In genomic region chr7:12835193-12835671, GRCm38 (mm10) we compare ENCODE assay signal across 8 mouse cellular contexts. TPM values are rescaled to one million over a fixed set of nuclear protein-coding genes. Genes with fewer than 3 reads are reported as not detected.
A peak's percentile ranks its signal among the peaks of the same experiment; 100 is the strongest.
DNase-seq lines count a peak whose midpoint lies in the region; ATAC-seq lines count a peak whose summit lies in the region.

No protein-coding gene starts in this region.

- intact Hi-C loops in heart, postnatal 25 days (cut with DNase I) = loop anchor here (2.0 to 5.0 kb wide), 2 partner anchors 16 to 47 kb away; partner anchors contain the start of genes Zfp128 and Zfp329

- H3K27ac ChIP-seq in heart, embryonic 12.5 days (ENCODE audit: poor library complexity, severe bottlenecking) = peak overlapping the region; percentile 64
- H3K27ac ChIP-seq in hindbrain, embryonic 15.5 days (replicated peaks) = peak overlapping the region; percentile 65
- peak overlapping the region; percentile 8 for H3K27ac ChIP-seq in liver, embryonic 11.5 days (ENCODE audit: low read depth, low read length)

- no peaks in the 10 kb centered on the region for H3K4me1 ChIP-seq in heart, embryonic 12.5 days (replicated peaks)
- H3K4me1 ChIP-seq in hindbrain, embryonic 15.5 days (replicated peaks) = peaks cover 6% of the 10 kb centered on the region; the same call in 1 of the 2 replicates
- H3K4me1 ChIP-seq in liver, embryonic 11.5 days (replicated peaks; ENCODE audit: control insufficient read depth, insufficient read depth, low read length) = no peaks in the 10 kb centered on the region

- peak overlapping the region; percentile 68 for H3K4me3 ChIP-seq in heart, embryonic 12.5 days
- H3K4me3 ChIP-seq in hindbrain, embryonic 15.5 days = peak overlapping the region; percentile 49
- H3K4me3 ChIP-seq in liver, embryonic 11.5 days (ENCODE audit: low read depth, low read length) = peak overlapping the region; percentile 76

- 40% methylated on average over 13 of the region's 13 CpGs for WGBS in heart, embryonic 12.5 days
- WGBS in hindbrain, embryonic 15.5 days = 38% methylated on average over 13 of the region's 13 CpGs
- 36% methylated on average over 13 of the region's 13 CpGs for WGBS in liver, embryonic 11.5 days

- peak overlapping the region; percentile 73 for H3K9ac ChIP-seq in heart, embryonic 12.5 days
- H3K9ac ChIP-seq in hindbrain, embryonic 15.5 days = peak overlapping the region; percentile 40
- H3K9ac ChIP-seq in liver, embryonic 11.5 days (ENCODE audit: low read depth, low read length) = peak overlapping the region; percentile 73

- H3K27me3 ChIP-seq in heart, embryonic 12.5 days (replicated peaks) = no peaks in the 10 kb centered on the region
- H3K27me3 ChIP-seq in hindbrain, embryonic 15.5 days = no peaks in the 10 kb centered on the region
- H3K27me3 ChIP-seq in liver, embryonic 11.5 days (replicated peaks; ENCODE audit: control insufficient read depth, insufficient read depth, low read length) = no peaks in the 10 kb centered on the region

- peak overlapping the region; percentile 65 for H3K4me2 ChIP-seq in heart, embryonic 12.5 days
- peak overlapping the region; percentile 59 for H3K4me2 ChIP-seq in hindbrain, embryonic 15.5 days
- peak overlapping the region; percentile 79 for H3K4me2 ChIP-seq in liver, embryonic 11.5 days

- ATAC-seq in heart, embryonic 12.5 days (ENCODE audit: insufficient number of reproducible peaks, low FRiP score) = peak; percentile 26; the same call in 1 of the 2 replicates
- ATAC-seq in erythroblast, adult 5-6 weeks (replicated peaks; ENCODE audit: low FRiP score, poor library complexity, severe bottlenecking) = peak; percentile 39
- peak; percentile 74 for ATAC-seq in hindbrain, embryonic 15.5 days (ENCODE audit: low FRiP score, low read depth)
- peak; percentile 32 for ATAC-seq in liver, embryonic 11.5 days (replicated peaks; ENCODE audit: low FRiP score)
- peak; percentile 27; the same call in 1 of the 2 replicates for ATAC-seq in monocyte, adult 5-6 weeks (replicated peaks; ENCODE audit: insufficient number of reproducible peaks, low FRiP score, low TSS enrichment, poor library complexity, severe bottlenecking)

- peaks cover 27% of the 10 kb centered on the region for H3K9me3 ChIP-seq in heart, embryonic 12.5 days (replicated peaks)
- H3K9me3 ChIP-seq in hindbrain, embryonic 15.5 days = peaks cover 41% of the 10 kb centered on the region
- peaks cover 12% of the 10 kb centered on the region for H3K9me3 ChIP-seq in liver, embryonic 11.5 days (ENCODE audit: control insufficient read depth, low read length)

- peaks cover 39% of the 10 kb centered on the region for H3K36me3 ChIP-seq in heart, embryonic 12.5 days
- H3K36me3 ChIP-seq in hindbrain, embryonic 15.5 days = peaks cover 40% of the 10 kb centered on the region
- H3K36me3 ChIP-seq in liver, embryonic 11.5 days (ENCODE audit: control insufficient read depth, insufficient read depth, low read length) = peaks cover 37% of the 10 kb centered on the region

- no peak for DNase-seq in heart, postnatal 25 days (ENCODE audit: low spot score)
- peak; percentile 8 for DNase-seq in MN1 (ENCODE audit: low spot score)
- no peak for DNase-seq in liver, embryonic 11.5 days (ENCODE audit: low spot score)
- no peak for DNase-seq in spleen, postnatal 4 days (ENCODE audit: low spot score in 2 of 2)

RNA-seq across cellular contexts. Expression of gene Zfp110, which starts 0.7 kb away (rescaled TPM):
- polyA plus RNA-seq in heart, embryonic 12.5 days (2016; fragmentation: Nextera tagmentation; extraction: Ambion mirVana) = 22.9 and 23.1 TPM in 2 replicates
- total RNA-seq in heart, postnatal 25 days (2021) = 10 to 100 TPM; 14.1 to 16.3 TPM
- total RNA-seq in erythroblast, adult 5-6 weeks (2015; ENCODE audit: low replicate concordance) = 5.8 and 6.1 TPM in 2 replicates
- total RNA-seq in erythroblast, adult 5-6 weeks (2017; ENCODE audit: low replicate concordance) = 6.4 and 11.2 TPM in 2 replicates
- 26.2 and 27.6 TPM in 2 replicates for polyA plus RNA-seq in hindbrain, embryonic 15.5 days (2015; fragmentation: Nextera tagmentation; extraction: Ambion mirVana)
- polyA plus RNA-seq in liver, embryonic 11.5 days (2014; fragmentation: Nextera tagmentation; extraction: Ambion mirVana) = 27.5 and 27.9 TPM in 2 replicates
- total RNA-seq in monocyte, adult 5-6 weeks (2017) = 95.8 to 106 TPM (median 102 TPM) in 3 replicates

RNA-seq across cellular contexts. Expression of gene Zfp329, which starts 16.6 kb away (rescaled TPM):
- polyA plus RNA-seq in heart, embryonic 12.5 days (2016; fragmentation: Nextera tagmentation; extraction: Ambion mirVana) = 11.9 and 12.2 TPM in 2 replicates
- total RNA-seq in heart, postnatal 25 days (2021) = 1 to 10 TPM; 6.6 to 7.1 TPM
- 3.3 and 6.1 TPM in 2 replicates for total RNA-seq in erythroblast, adult 5-6 weeks (2015; ENCODE audit: low replicate concordance)
- 1.4 and 3.1 TPM in 2 replicates for total RNA-seq in erythroblast, adult 5-6 weeks (2017; ENCODE audit: low replicate concordance)
- polyA plus RNA-seq in hindbrain, embryonic 15.5 days (2015; fragmentation: Nextera tagmentation; extraction: Ambion mirVana) = 28.3 and 30.0 TPM in 2 replicates
- polyA plus RNA-seq in liver, embryonic 11.5 days (2014; fragmentation: Nextera tagmentation; extraction: Ambion mirVana) = 7.9 and 9.8 TPM in 2 replicates
- 10.1 to 23.3 TPM (median 10.4 TPM) in 3 replicates for total RNA-seq in monocyte, adult 5-6 weeks (2017)

RNA-seq across cellular contexts. Expression of gene Zscan18, which starts 31.8 kb away (rescaled TPM):
- 10.4 and 12.0 TPM in 2 replicates for polyA plus RNA-seq in heart, embryonic 12.5 days (2016; fragmentation: Nextera tagmentation; extraction: Ambion mirVana)
- total RNA-seq in heart, postnatal 25 days (2021) = under 1 TPM; 0.48 to 0.91 TPM
- total RNA-seq in erythroblast, adult 5-6 weeks (2015; ENCODE audit: low replicate concordance) = 0.63 TPM in 1 of 2 replicates, not detected in the other
- total RNA-seq in erythroblast, adult 5-6 weeks (2017; ENCODE audit: low replicate concordance) = not detected in 2 replicates
- 28.2 and 33.1 TPM in 2 replicates for polyA plus RNA-seq in hindbrain, embryonic 15.5 days (2015; fragmentation: Nextera tagmentation; extraction: Ambion mirVana)
- polyA plus RNA-seq in liver, embryonic 11.5 days (2014; fragmentation: Nextera tagmentation; extraction: Ambion mirVana) = 4.4 and 5.1 TPM in 2 replicates
- 0.19 to 1.6 TPM (median 0.53 TPM) in 3 replicates for total RNA-seq in monocyte, adult 5-6 weeks (2017)

RNA-seq across cellular contexts. Expression of gene Zfp128, which starts 45.7 kb away (rescaled TPM):
- 3.0 and 3.2 TPM in 2 replicates for polyA plus RNA-seq in heart, embryonic 12.5 days (2016; fragmentation: Nextera tagmentation; extraction: Ambion mirVana)
- total RNA-seq in heart, postnatal 25 days (2021) = 1 to 10 TPM; 3.2 to 4.0 TPM
- 0.38 and 0.63 TPM in 2 replicates for total RNA-seq in erythroblast, adult 5-6 weeks (2015; ENCODE audit: low replicate concordance)
- 0.28 and 0.68 TPM in 2 replicates for total RNA-seq in erythroblast, adult 5-6 weeks (2017; ENCODE audit: low replicate concordance)
- polyA plus RNA-seq in hindbrain, embryonic 15.5 days (2015; fragmentation: Nextera tagmentation; extraction: Ambion mirVana) = 7.5 TPM in 2 replicates
- 2.2 and 2.4 TPM in 2 replicates for polyA plus RNA-seq in liver, embryonic 11.5 days (2014; fragmentation: Nextera tagmentation; extraction: Ambion mirVana)
- 1.6 to 4.2 TPM (median 2.4 TPM) in 3 replicates for total RNA-seq in monocyte, adult 5-6 weeks (2017)

Comparison
In these comparisons a context has a peak if more than half of its experiments do, and no peak if none do; other contexts are left out.
1. H3K27ac ChIP-seq: peak in every context shown above with its lines; median percentile 65 in hindbrain, embryonic 15.5 days; 64 in heart, embryonic 12.5 days; 8 in liver, embryonic 11.5 days.